ENCODE assay signal across 25 mouse cellular contexts in genomic region chr10:17774366-17774765, GRCm38 (mm10). TPM values are rescaled to one million over a fixed set of nuclear protein-coding genes. Genes with fewer than 3 reads are reported as not detected.
A peak's percentile ranks its signal among the peaks of the same experiment; 100 is the strongest.
DNase-seq lines count a peak whose midpoint lies in the region; ATAC-seq and TF ChIP-seq lines count a peak whose summit lies in the region.
"Had no signal": no experiment of that assay in that cellular context is flagged by ENCODE, and none has a peak within 500 bp of the region (broad histone marks: within the 10 kb centered on the region; RNA-seq: fewer than 3 reads in every experiment).

No protein-coding gene starts in this region.

- no peak overlapping the region for H3K4me2 ChIP-seq in midbrain, postnatal 0 days (ENCODE audit: low read depth, low read length, poor library complexity, severe bottlenecking)
- no peak overlapping the region for H3K4me2 ChIP-seq in midbrain, embryonic 11.5 days
- H3K4me2 ChIP-seq in myocyte (ENCODE audit: low read depth) = peak overlapping the region; percentile 48
- H3K4me2 ChIP-seq in hindbrain, postnatal 0 days (ENCODE audit: low read depth, low read length) = no peak overlapping the region
- H3K4me2 ChIP-seq: forebrain, embryonic 13.5 days; heart, embryonic 12.5 days; heart, embryonic 15.5 days; hindbrain, embryonic 14.5 days had no signal

- no peaks in the 10 kb centered on the region for H3K27me3 ChIP-seq in midbrain, postnatal 0 days (ENCODE audit: insufficient read depth, low read length)
- H3K27me3 ChIP-seq in midbrain, embryonic 11.5 days (ENCODE audit: control insufficient read depth, insufficient read depth, low read length) = no peaks in the 10 kb centered on the region
- H3K27me3 ChIP-seq in myocyte (ENCODE audit: control insufficient read depth, insufficient read depth, insufficient read length) = no peaks in the 10 kb centered on the region
- no peaks in the 10 kb centered on the region for H3K27me3 ChIP-seq in hindbrain, postnatal 0 days (ENCODE audit: insufficient read depth, low read length)
- H3K27me3 ChIP-seq: forebrain, embryonic 13.5 days; heart, embryonic 12.5 days; heart, embryonic 15.5 days had no signal

- H3K79me2 ChIP-seq in myocyte (ENCODE audit: control insufficient read depth, insufficient read depth) = no peaks in the 10 kb centered on the region

- peak; percentile 17; the same call in 1 of the 2 replicates for TF ChIP-seq CTCF in midbrain, postnatal 0 days (IDR thresholded peaks at IDR 0.05)
- no peak for TF ChIP-seq CTCF in hindbrain, postnatal 0 days (IDR thresholded peaks at IDR 0.05; ENCODE audit: low read depth)

- H3K9me3 ChIP-seq in midbrain, postnatal 0 days (ENCODE audit: low read length) = no peaks in the 10 kb centered on the region
- H3K9me3 ChIP-seq in midbrain, embryonic 11.5 days (ENCODE audit: control insufficient read depth, low read length) = no peaks in the 10 kb centered on the region; the same call in 1 of the 2 replicates
- H3K9me3 ChIP-seq in hindbrain, postnatal 0 days (ENCODE audit: low read length) = no peaks in the 10 kb centered on the region
- H3K9me3 ChIP-seq: forebrain, embryonic 10.5 days; forebrain, embryonic 13.5 days; heart, embryonic 12.5 days; heart, embryonic 15.5 days had no signal

- WGBS in midbrain, postnatal 0 days = 86% methylated on average over 3 of the region's 3 CpGs
- 88% methylated on average over 3 of the region's 3 CpGs for WGBS in midbrain, embryonic 11.5 days
- WGBS in hindbrain, postnatal 0 days = 93% methylated on average over 3 of the region's 3 CpGs

- H3K27ac ChIP-seq in midbrain, postnatal 0 days (ENCODE audit: low read depth, low read length) = no peak overlapping the region
- H3K27ac ChIP-seq in midbrain, embryonic 11.5 days (ENCODE audit: low read depth, low read length) = no peak overlapping the region
- H3K27ac ChIP-seq in hindbrain, postnatal 0 days = no peak overlapping the region
- H3K27ac ChIP-seq: forebrain, embryonic 10.5 days; forebrain, embryonic 13.5 days; gastrocnemius, adult 2 months; heart, embryonic 15.5 days; hindbrain, embryonic 14.5 days had no signal

- DNase-seq in heart, adult 11 months = peak; percentile 71
- no peak for DNase-seq in heart, postnatal 36 days
- DNase-seq in midbrain, postnatal 0 days (ENCODE audit: low spot score) = no peak
- DNase-seq in midbrain, embryonic 11.5 days (ENCODE audit: low spot score, missing footprints) = no peak
- DNase-seq in urinary bladder, postnatal 10 days (ENCODE audit: low spot score) = no peak
- no peak for DNase-seq in hindbrain, postnatal 0 days (ENCODE audit: low spot score)
- DNase-seq: adrenal gland, adult 2 months; adrenal gland, postnatal 25 days; B cell, adult 2 months; cerebellum, adult 18-20 months; cerebellum, adult 9-10 months; cerebellum, postnatal 14 days; gastrocnemius, adult 2 months; gastrocnemius, postnatal 14 days; heart, adult 18-20 months; heart, postnatal 10 days; heart, postnatal 4 days had no signal

- H3K36me3 ChIP-seq in midbrain, postnatal 0 days (ENCODE audit: insufficient read depth, low read length) = no peaks in the 10 kb centered on the region
- H3K36me3 ChIP-seq in midbrain, embryonic 11.5 days (ENCODE audit: control insufficient read depth, insufficient read depth, low read length) = no peaks in the 10 kb centered on the region
- H3K36me3 ChIP-seq in myocyte (ENCODE audit: control insufficient read depth, insufficient read depth) = no peaks in the 10 kb centered on the region
- no peaks in the 10 kb centered on the region for H3K36me3 ChIP-seq in hindbrain, postnatal 0 days (ENCODE audit: insufficient read depth, low read length)
- H3K36me3 ChIP-seq: forebrain, embryonic 10.5 days; heart, embryonic 12.5 days; heart, embryonic 15.5 days had no signal

- H3K4me1 ChIP-seq in midbrain, postnatal 0 days (ENCODE audit: insufficient read depth, low read length) = no peaks in the 10 kb centered on the region
- no peaks in the 10 kb centered on the region for H3K4me1 ChIP-seq in midbrain, embryonic 11.5 days (ENCODE audit: control insufficient read depth, insufficient read depth, low read length)
- no peaks in the 10 kb centered on the region for H3K4me1 ChIP-seq in hindbrain, postnatal 0 days (ENCODE audit: insufficient read depth, low read length)
- H3K4me1 ChIP-seq: forebrain, embryonic 10.5 days; forebrain, embryonic 13.5 days had no signal

- intact Hi-C loops in heart, postnatal 36 days (cut with DNase I) = no loop called here

- H3K4me3 ChIP-seq in midbrain, postnatal 0 days (ENCODE audit: low read depth, low read length) = no peak overlapping the region
- H3K4me3 ChIP-seq in midbrain, embryonic 11.5 days (ENCODE audit: low read depth, low read length) = no peak overlapping the region
- H3K4me3 ChIP-seq in myocyte = no peak overlapping the region
- H3K4me3 ChIP-seq in hindbrain, postnatal 0 days (ENCODE audit: low read length) = no peak overlapping the region
- H3K4me3 ChIP-seq: forebrain, embryonic 10.5 days; forebrain, embryonic 13.5 days; gastrocnemius, adult 2 months; heart, embryonic 12.5 days; heart, embryonic 15.5 days had no signal

- H3ac ChIP-seq in myocyte (ENCODE audit: control insufficient read depth, insufficient read length) = no peak overlapping the region

- H3K9ac ChIP-seq in midbrain, postnatal 0 days (replicated peaks; ENCODE audit: low read length, poor library complexity, severe bottlenecking) = no peak overlapping the region
- H3K9ac ChIP-seq in midbrain, embryonic 11.5 days (ENCODE audit: low read length) = no peak overlapping the region
- H3K9ac ChIP-seq in hindbrain, postnatal 0 days (replicated peaks; ENCODE audit: low read length) = no peak overlapping the region
- H3K9ac ChIP-seq: forebrain, embryonic 13.5 days; heart, embryonic 12.5 days; heart, embryonic 15.5 days; hindbrain, embryonic 14.5 days had no signal

- ATAC-seq in midbrain, postnatal 0 days (ENCODE audit: low FRiP score) = no peak
- no peak for ATAC-seq in midbrain, embryonic 11.5 days (ENCODE audit: low FRiP score)
- ATAC-seq in hindbrain, postnatal 0 days = no peak
- ATAC-seq: forebrain, embryonic 13.5 days; forebrain, embryonic 16.5 days had no signal

- no peak for TF ChIP-seq POLR2A in myocyte (IDR thresholded peaks at IDR 0.05; ENCODE audit: insufficient read length, low read depth)

TF ChIP-seq in myocyte, 11 proteins besides CTCF, POLR2A, EP300 and RAD21:
- TF ChIP-seq MYOG (IDR thresholded peaks at IDR 0.05; ENCODE audit: control insufficient read depth in 1 of 3, insufficient read depth in 1 of 3, insufficient read length in 2 of 3, low read depth in 2 of 3) = no peak
- no peak for TF ChIP-seq TCF3 (IDR thresholded peaks at IDR 0.05; ENCODE audit: insufficient read length, low read depth)
- no peak for TF ChIP-seq TCF12 (IDR thresholded peaks at IDR 0.05; ENCODE audit: insufficient read depth, poor library complexity, severe bottlenecking)
- TF ChIP-seq E2F4 (IDR thresholded peaks at IDR 0.05; ENCODE audit: insufficient read depth) = no peak
- TF ChIP-seq REST (IDR thresholded peaks at IDR 0.05; ENCODE audit: insufficient read depth, insufficient read length) = no peak
- TF ChIP-seq MYOD1 (IDR thresholded peaks at IDR 0.05; ENCODE audit: control insufficient read depth in 1 of 3, insufficient read length in 2 of 3, low read depth in 2 of 3) = no peak
- TF ChIP-seq CEBPB (IDR thresholded peaks at IDR 0.05; ENCODE audit: insufficient read depth, poor library complexity, severe bottlenecking) = no peak
- TF ChIP-seq MAX (IDR thresholded peaks at IDR 0.05; ENCODE audit: low read depth) = no peak
- no peak for TF ChIP-seq POLR2AphosphoS2 (IDR thresholded peaks at IDR 0.05; ENCODE audit: insufficient read length, low read depth)
- TF ChIP-seq SRF (IDR thresholded peaks at IDR 0.05; ENCODE audit: control insufficient read depth, insufficient read length, low read depth) = no peak
- TF ChIP-seq USF1 (IDR thresholded peaks at IDR 0.05; ENCODE audit: low read depth) = no peak
TF ChIP-seq in myocyte: peak in this region for 0.

RNA-seq across cellular contexts. Expression of gene Txlnb, which starts 21.7 kb away (rescaled TPM):
- 100 to 1,000 TPM; 326 to 381 TPM for total RNA-seq in heart, postnatal 36 days (2021)
- 0.76 and 1.4 TPM in 2 replicates for total RNA-seq in midbrain, postnatal 0 days (2014; rRNA removed)
- 0.43 and 0.57 TPM in 2 replicates for polyA plus RNA-seq in midbrain, postnatal 0 days (2015; fragmentation: Nextera tagmentation; extraction: Ambion mirVana)
- 5.8 TPM in 2 replicates for polyA plus RNA-seq in midbrain, embryonic 11.5 days (2014; fragmentation: Nextera tagmentation; extraction: Ambion mirVana)
- 7.0 TPM for polyA plus RNA-seq in myocyte (2012; fragmentation: generic; extraction: Trizol)
- 0.90 and 0.99 TPM in 2 replicates for total RNA-seq in hindbrain, postnatal 0 days (2014; rRNA removed)
- 0.85 and 1.0 TPM in 2 replicates for polyA plus RNA-seq in hindbrain, postnatal 0 days (2015; fragmentation: Nextera tagmentation; extraction: Ambion mirVana)
- total RNA-seq: MEL had no signal

RNA-seq across cellular contexts. Expression of gene Cited2, which starts 51.3 kb away (rescaled TPM):
- total RNA-seq in heart, postnatal 36 days (2021) = 10 to 100 TPM; 53.2 to 62.9 TPM
- 72.1 and 107 TPM in 2 replicates for total RNA-seq in midbrain, postnatal 0 days (2014; rRNA removed)
- 44.6 and 48.2 TPM in 2 replicates for polyA plus RNA-seq in midbrain, postnatal 0 days (2015; fragmentation: Nextera tagmentation; extraction: Ambion mirVana)
- polyA plus RNA-seq in midbrain, embryonic 11.5 days (2014; fragmentation: Nextera tagmentation; extraction: Ambion mirVana) = 90.4 and 95.8 TPM in 2 replicates
- 70.4 TPM for polyA plus RNA-seq in myocyte (2012; fragmentation: generic; extraction: Trizol)
- total RNA-seq in hindbrain, postnatal 0 days (2014; rRNA removed) = 102 and 112 TPM in 2 replicates
- polyA plus RNA-seq in hindbrain, postnatal 0 days (2015; fragmentation: Nextera tagmentation; extraction: Ambion mirVana) = 59.4 and 60.4 TPM in 2 replicates
